Mouse (Mus musculus) lung, postnatal 25 days (tissue): Measurements from ENCODE around the gene Gapt.
"Not testable (repeated sequence)": the region's sequence is repeated elsewhere in the genome, so short reads cannot be mapped to it uniquely, and the experiment has no call there.

Experiments used
- DNase-seq: peaks from one replicate; pipeline ENCODE4 v3.0.0; 2022; ENCODE audit warnings: low spot score

Gapt gene

DNA sequence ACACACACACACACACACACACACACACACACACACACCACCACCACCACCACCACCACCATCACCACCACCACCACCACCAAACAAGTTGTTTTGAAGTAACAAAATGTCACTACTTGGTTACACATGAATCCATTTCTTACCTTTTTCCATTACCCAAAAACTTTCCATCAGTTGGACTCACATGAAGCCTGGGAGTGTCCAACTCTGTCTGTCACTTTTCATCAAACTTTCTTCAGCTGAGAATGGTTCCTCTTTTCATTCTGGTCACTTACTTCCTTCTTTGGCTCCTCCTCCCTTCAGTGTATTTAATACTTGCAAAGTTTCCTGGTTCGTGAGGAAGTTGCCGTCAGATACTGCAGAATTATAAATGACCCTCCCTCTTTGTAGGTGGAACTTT, at the start of gene Gapt:
Gapt (minus strand) TSS at position 259 of the 400 bp plus-strand sequence.
- peak; percentile 33 for DNase-seq

DNA sequence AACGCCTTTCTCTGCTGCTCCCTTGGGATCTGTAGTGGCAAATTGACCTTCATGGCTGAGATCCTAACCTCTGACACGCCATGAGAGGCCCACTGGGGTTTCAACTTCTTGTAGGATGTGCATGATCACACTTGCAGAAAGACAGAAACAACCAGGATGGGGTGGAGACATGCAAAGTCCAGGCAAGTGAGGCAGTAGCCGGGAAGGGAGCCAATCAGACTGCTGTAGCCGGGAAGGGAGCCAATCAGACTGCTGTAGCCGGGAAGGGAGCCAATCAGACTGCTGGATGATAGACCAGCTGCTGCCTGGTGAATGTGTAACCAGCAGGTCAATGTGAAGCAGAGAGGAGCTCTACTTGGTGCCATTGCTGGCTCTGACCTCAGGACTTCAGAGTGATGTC, 49.2 kb upstream of the Gapt start:
- no peak for DNase-seq

DNA sequence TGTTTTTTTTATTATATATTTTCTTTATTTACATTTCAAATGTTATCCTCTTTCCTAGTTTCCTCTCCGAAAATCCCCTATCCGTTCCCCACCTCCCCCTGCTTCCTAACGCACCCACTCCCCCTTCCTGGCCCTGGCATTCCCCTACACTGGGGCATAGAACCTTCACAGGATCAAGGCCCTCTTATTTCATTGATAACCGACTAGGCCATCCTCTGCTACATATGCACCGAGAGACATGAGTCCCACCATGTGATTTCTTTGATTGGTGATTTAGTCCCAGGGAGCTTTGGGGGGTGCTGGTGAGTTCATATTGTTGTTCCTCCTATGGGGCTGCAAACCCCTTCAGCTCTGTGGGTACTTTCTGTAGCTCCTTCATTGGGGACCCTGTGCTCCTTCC, 47.7 kb upstream of the Gapt start:
- DNase-seq = not testable (repeated sequence)

- peak; percentile 36 for DNase-seq
Observed at GRCm38 (mm10) chr13:110404059-110404458, 47.1 kb upstream of the Gapt start.

DNA sequence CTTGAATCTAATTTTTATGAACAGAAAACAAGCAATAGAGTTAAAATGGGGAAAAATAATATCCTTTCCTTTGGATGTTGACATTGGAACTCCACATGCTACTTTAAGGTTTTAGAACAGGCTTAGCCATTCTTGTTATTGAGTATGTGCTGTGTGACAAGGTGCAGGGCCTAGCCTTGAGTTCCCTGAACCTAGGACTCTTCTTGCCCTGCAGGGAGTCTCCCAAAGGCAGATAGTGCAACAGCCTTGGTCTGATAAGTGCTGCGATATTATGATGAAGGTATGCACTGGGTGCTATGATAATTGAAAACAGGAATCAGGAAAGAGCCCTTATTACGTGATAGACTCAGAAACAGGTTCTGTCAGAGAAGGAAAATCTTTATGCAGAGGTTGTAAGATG, 44.9 kb upstream of the Gapt start:
- no peak for DNase-seq

DNA sequence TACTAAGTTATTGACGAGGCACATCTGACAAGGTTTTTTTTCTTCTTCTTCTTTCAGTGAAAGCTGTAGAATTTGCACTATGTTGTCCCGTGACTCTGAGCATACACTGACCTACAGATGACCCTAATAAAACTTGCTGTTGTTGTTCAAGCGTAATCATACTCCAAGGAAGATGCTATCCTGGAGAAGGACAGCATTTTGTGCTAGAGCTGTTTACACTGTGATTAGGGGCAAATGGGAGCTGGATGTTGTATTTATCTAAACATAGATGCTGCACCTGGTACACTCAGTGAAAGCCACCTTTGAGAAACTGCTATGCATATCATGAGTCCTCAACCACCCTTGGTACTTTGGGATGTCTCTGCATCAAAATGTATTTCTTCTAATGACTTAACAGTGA, 44.4 kb upstream of the Gapt start:
- DNase-seq = no peak

DNA sequence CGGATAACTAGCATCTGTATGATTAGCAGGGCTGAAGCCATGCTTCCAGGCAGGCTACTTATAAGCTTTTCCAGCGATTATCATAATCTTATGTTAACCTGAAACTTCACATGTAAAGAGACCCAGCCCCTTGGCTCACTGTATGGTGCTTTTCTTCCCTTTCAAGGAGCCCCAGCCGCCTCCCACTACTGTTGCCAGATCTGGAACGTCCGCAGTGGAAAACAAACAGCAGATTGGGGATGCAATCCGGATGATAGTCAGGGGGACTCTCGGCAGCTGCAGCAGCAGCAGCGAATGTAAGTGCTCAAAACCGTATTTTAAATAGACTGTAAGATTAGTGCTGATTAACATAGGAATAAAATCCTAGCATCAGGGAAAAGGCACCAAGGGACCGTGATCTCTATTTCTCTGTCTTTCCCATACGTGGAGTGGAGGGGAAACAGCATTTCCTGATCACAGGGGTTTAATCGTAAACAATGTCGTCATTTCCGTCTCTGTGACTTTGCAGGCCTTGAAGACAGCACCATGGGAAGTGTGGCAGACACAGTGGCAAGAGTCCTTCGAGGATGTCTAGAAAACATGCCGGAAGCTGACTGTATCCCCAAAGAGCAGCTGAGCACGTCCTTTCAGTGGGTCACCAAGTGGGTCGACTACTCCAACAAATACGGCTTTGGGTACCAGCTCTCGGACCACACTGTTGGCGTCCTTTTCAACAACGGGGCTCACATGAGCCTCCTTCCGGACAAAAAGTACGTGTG, 41.7 kb upstream of the Gapt start:
- peak; percentile 63 for DNase-seq

DNA sequence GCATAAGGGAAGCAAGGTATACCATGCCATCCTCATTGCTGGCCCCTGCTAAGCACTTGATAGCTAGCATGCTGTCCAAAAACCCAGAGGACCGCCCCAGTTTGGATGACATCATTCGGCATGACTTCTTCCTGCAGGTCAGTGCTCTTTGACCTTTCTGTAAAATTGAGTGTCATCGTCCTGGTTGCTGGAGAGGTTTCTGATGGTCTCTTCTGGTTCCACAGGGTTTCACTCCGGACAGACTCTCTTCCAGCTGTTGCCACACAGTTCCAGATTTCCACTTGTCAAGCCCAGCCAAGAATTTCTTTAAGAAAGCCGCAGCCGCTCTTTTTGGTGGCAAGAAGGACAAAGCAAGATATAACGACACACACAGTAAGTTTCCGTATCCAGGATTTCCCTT, 40.8 kb upstream of the Gapt start:
- peak; percentile 18 for DNase-seq

- no peak for DNase-seq
Observed at GRCm38 (mm10) chr13:110395916-110396685, 39.1 kb upstream of the Gapt start.

- DNase-seq = no peak
Observed at GRCm38 (mm10) chr13:110395179-110395794, 38.3 kb upstream of the Gapt start.

GRCm38 (mm10) chr13:110394291-110395178, 37.5 kb upstream of the Gapt start, which contains the start of gene Plk2:
Gene Plk2, plus strand, starts transcription at chr13:110395046.
- peak; percentile 96 for DNase-seq

DNA sequence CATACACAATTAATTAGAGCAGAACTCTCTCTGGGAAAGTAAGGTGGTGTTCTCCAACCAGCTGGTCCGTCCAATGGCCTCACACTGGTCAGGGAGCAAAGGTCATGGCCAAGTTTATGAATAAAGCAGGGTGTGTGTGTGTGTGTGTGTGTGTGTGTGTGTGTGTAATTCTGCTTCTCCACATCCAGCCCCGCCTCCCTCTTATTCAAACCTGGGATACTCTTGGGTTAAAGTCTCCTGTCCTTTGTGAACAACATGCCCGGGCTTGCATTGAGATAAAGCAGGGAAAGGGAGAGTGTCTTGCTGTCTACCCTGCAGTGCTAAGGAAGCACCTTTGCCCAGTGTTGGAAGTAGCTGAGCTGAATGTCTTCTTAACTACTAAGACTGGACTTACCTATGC, 35.6 kb upstream of the Gapt start:
- no peak for DNase-seq

DNA sequence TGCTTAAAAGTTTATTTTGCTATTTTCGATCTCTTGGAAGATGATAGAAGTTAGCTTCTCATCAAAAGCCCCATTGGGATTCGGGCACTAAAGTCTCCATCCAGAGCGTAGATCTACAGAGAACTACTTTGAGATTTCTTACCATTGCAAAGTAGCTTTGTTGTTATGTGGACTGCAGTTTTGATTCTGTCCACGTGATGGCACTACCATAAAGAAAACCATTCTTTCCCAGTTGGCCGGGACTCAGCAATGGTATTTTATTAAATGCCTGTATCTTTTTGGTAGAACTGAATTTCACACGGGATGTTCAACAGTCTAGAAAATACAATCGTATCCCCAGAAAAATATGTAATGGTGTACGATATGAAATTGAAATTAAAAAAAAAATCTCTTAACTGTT, 35.2 kb upstream of the Gapt start:
- peak; percentile 68 for DNase-seq

- DNase-seq = no peak
Observed at GRCm38 (mm10) chr13:110384514-110384913, 27.5 kb upstream of the Gapt start.

GRCm38 (mm10) chr13:110382447-110382901, 25.5 kb upstream of the Gapt start:
- DNase-seq = peak; percentile 21

DNA sequence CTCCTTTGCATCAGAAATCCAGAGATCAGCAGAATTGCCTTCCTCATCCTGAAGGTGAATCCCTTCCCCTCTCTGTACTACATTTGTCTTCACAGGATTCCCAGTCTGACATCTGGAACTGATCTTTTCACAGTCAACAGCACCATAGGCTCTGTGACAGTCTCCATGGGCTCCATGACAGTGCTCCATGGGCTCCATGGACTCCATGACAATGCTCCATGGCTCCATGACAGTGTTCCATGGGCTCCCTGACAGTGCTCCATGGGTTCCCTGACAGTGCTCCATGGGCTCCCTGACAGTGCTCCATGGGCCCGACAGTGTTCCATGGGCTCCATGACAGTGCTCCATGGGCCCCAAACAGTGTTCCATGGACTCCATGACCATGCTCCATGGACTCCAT, 12.7 kb upstream of the Gapt start:
- no peak for DNase-seq

DNA sequence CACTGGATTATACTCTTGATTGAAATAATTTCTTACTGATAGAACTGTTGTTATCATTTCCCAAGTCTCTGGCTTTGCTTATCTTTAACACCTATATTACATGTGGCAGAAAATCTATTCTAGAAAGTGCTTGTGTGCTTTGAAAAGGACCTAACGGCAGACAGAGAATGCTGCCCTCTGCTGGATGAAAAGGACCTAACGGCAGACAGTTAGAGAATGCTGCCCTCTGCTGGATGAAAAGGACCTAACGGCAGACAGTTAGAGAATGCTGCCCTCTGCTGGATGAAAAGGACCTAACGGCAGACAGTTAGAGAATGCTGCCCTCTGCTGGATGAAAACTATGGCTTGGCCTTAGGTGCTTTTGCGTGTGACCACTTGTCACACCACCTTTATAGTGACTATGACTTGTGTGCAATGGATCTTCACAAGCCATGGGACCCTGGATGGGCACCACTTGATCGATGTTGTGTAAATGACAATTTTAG, 11.6 kb upstream of the Gapt start:
- DNase-seq = peak; percentile 66

DNA sequence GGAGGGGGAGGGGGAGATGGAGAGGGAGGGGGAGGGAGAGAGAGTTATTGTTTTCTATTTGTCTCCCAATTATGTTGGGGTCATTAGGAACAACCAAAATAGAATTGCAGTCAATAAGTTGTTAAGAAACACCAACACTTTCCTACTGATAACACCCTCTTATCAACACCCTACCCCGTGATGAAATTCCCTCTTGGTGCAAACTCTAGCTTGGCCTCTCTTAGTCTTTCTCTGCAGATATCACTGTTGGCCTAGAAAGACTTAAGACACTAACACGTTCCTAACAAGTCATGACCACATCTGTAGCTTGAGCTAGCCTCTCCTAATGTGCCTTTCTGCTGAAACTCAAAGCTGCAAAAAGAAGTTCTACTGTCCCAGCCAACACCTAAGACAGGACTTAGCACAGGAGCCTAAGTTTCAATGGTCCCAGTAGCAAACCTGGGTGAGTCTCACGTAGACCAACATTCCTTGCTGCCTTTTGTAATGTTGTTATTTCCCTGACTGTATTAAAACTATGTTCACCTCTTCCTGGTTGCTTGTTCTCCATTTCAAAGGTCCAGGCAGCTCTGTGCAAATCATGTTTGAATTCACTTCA, 11.1 kb upstream of the Gapt start:
- no peak for DNase-seq

DNA sequence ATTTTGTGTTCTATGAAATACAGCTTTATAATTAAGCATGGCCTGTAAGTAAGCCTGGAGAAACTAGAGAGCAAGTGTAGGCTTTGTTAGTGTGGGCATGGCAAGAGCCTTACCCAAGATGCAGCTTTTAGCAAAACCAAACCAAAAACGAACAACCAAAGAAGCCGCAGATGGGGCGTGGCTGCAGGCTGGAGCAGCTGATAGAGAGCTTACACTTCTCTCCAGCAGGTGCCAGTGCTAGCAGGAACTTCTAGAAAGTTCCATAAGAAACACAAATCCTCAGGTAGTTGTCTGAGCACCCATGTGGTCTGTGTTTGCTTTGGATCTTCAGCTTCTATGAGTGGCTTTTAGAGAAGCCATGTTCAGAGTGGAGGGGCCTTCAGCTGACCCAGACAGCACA, 9.5 kb upstream of the Gapt start:
- DNase-seq = no peak

DNA sequence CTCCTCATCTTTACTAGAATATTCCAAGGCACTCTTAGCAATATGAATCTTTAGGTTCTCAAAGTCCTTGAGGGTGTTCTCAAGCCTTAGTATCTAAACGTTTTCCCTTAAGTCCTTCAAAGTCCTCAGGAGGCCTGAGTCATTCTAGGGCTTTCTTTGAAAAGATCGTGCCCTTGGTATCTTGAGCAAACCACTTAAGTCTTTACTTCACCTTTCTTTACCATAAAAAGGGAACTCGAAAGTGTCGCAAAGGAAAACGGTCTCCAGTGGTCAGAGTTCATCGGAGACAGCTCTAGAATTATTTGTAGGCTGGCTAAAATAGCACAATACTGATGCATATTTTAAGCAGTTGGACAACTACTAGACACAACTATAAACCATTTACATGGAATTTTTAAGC, 6.7 kb upstream of the Gapt start:
- peak; percentile 10 for DNase-seq

GRCm38 (mm10) chr13:110351051-110351450, 5.9 kb downstream of the Gapt start:
- DNase-seq = no peak
